ENCODE assay signal across 13 mouse cellular contexts in the genomic region with DNA sequence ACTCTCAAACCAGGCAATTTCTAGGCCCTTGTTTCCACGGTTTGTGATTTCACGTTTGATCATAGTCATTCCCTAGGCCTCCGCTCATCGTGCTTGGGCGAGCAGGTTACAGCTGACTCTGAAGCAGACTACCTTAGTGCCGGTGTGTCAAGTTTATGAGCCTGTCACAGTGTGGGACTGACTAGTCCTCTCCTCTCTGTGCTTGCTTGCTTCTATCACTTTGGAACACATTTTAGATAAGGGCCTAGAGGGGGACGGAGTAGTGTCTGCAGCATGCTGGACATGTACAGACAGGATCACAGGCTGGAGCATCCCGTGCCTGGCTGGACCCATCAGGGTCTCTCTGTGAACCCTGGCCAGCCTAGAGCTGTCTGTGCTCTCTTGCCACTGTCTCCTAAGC. TPM values are rescaled to one million over a fixed set of nuclear protein-coding genes. Genes with fewer than 3 reads are reported as not detected.
DNase-seq lines count a peak whose midpoint lies in the region; ATAC-seq and TF ChIP-seq lines count a peak whose summit lies in the region.
"Had no signal": no experiment of that assay in that cellular context is flagged by ENCODE, and none has a peak within 500 bp of the region (broad histone marks: within the 10 kb centered on the region; RNA-seq: fewer than 3 reads in every experiment).

No protein-coding gene starts in this region.

- 0 out of 2 replicates have a peak overlapping the region, but pooled peaks have one; percentile 47 for H3K27ac ChIP-seq in kidney, embryonic 14.5 days (ENCODE audit: low read depth, low read length)
- peak overlapping the region; percentile 97 for H3K27ac ChIP-seq in liver, embryonic 13.5 days
- H3K27ac ChIP-seq: hindbrain, embryonic 12.5 days had no signal

- no peak for ATAC-seq in kidney, embryonic 14.5 days (ENCODE audit: low FRiP score, low TSS enrichment)
- no peak for ATAC-seq in G1E (ENCODE audit: extremely low read depth, insufficient number of reproducible peaks, low FRiP score, poor library complexity, severe bottlenecking)
- ATAC-seq in liver, embryonic 13.5 days (ENCODE audit: low read depth), result peak; percentile 87
- ATAC-seq: CD4-positive, CD25-positive, alpha-beta regulatory T cell, adult 4 months had no signal

- no peaks in the 10 kb centered on the region for H3K9me3 ChIP-seq in kidney, embryonic 14.5 days (ENCODE audit: control insufficient read depth, low read length)
- H3K9me3 ChIP-seq in G1E (replicated peaks), result no peaks in the 10 kb centered on the region
- no peaks in the 10 kb centered on the region for H3K9me3 ChIP-seq in liver, embryonic 13.5 days (replicated peaks)
- H3K9me3 ChIP-seq: hindbrain, embryonic 12.5 days had no signal

- WGBS in kidney, embryonic 14.5 days, result 32% methylated on average over 8 of the region's 8 CpGs
- 19% methylated on average over 8 of the region's 8 CpGs for WGBS in liver, embryonic 13.5 days (ENCODE audit: insufficient replicate concordance)

- no peak overlapping the region for H3K9ac ChIP-seq in kidney, embryonic 14.5 days (ENCODE audit: low read depth, low read length)
- peak overlapping the region; percentile 91 for H3K9ac ChIP-seq in liver, embryonic 13.5 days
- H3K9ac ChIP-seq: hindbrain, embryonic 12.5 days had no signal

- no peaks in the 10 kb centered on the region for H3K27me3 ChIP-seq in kidney, embryonic 14.5 days (ENCODE audit: control insufficient read depth, insufficient read depth, low read length)
- no peaks in the 10 kb centered on the region for H3K27me3 ChIP-seq in G1E (ENCODE audit: insufficient read depth, low read length)
- no peaks in the 10 kb centered on the region for H3K27me3 ChIP-seq in liver, embryonic 13.5 days
- H3K27me3 ChIP-seq: hindbrain, embryonic 12.5 days had no signal

- no peak overlapping the region for H3K4me3 ChIP-seq in kidney, embryonic 14.5 days (ENCODE audit: low read length)
- peak overlapping the region; percentile 54; the same call in 1 of the 2 replicates for H3K4me3 ChIP-seq in G1E (ENCODE audit: low read depth, low read length)
- peak overlapping the region; percentile 92 for H3K4me3 ChIP-seq in liver, embryonic 13.5 days (replicated peaks)
- H3K4me3 ChIP-seq: hindbrain, embryonic 12.5 days had no signal

- TF ChIP-seq CTCF in G1E (IDR thresholded peaks at IDR 0.05; ENCODE audit: low read depth, low read length), result no peak

- H3K4me1 ChIP-seq in kidney, embryonic 14.5 days (ENCODE audit: control insufficient read depth, insufficient read depth, low read length), result peaks cover 19% of the 10 kb centered on the region
- peaks cover 76% of the 10 kb centered on the region for H3K4me1 ChIP-seq in G1E (ENCODE audit: insufficient read depth, low read depth, low read length)
- H3K4me1 ChIP-seq in liver, embryonic 13.5 days (replicated peaks), result peaks cover 89% of the 10 kb centered on the region

- peaks cover 7% of the 10 kb centered on the region; the same call in 1 of the 2 replicates for H3K36me3 ChIP-seq in kidney, embryonic 14.5 days (ENCODE audit: control insufficient read depth, insufficient read depth, low read length)
- peaks cover 10% of the 10 kb centered on the region for H3K36me3 ChIP-seq in G1E (replicated peaks)
- H3K36me3 ChIP-seq in liver, embryonic 13.5 days, result peaks cover 8% of the 10 kb centered on the region

- no peak for DNase-seq in kidney, adult 8-10 months
- no peak for DNase-seq in G1E (ENCODE audit: low spot score)
- peak; percentile 10 for DNase-seq in embryo, embryonic 10.5 days (ENCODE audit: low spot score)
- peak; percentile 75 for DNase-seq in liver, embryonic 13.5 days
- DNase-seq in thymus, postnatal 36 days, result no peak
- DNase-seq in lung, adult 18-20 months, result no peak
- DNase-seq in thymus, postnatal 14 days, result no peak
- DNase-seq: adrenal gland, postnatal 25 days; cerebellum, postnatal 36 days; kidney, postnatal 36 days had no signal

- no peak overlapping the region for H3K4me2 ChIP-seq in kidney, embryonic 14.5 days (replicated peaks; ENCODE audit: low read depth, low read length)
- peak overlapping the region; percentile 83 for H3K4me2 ChIP-seq in liver, embryonic 13.5 days
- H3K4me2 ChIP-seq: hindbrain, embryonic 12.5 days had no signal

RNA-seq across cellular contexts. Expression of a gene that starts 9.3 kb away (rescaled TPM):
- 43.1 and 89.4 TPM in 2 replicates for polyA plus RNA-seq in kidney, embryonic 14.5 days (2014; fragmentation: Nextera tagmentation; extraction: Ambion mirVana)
- total RNA-seq in G1E (2014; fragmentation: Nextera tagmentation) (57.7 and 68.7 TPM in 2 replicates), G1E (2017) (82.9 and 93.0 TPM in 2 replicates)
- polyA plus RNA-seq in G1E (2012), result 18.9 and 21.3 TPM in 2 replicates
- 97.1 and 117 TPM in 2 replicates for polyA plus RNA-seq in liver, embryonic 13.5 days (2015; fragmentation: Nextera tagmentation; extraction: Ambion mirVana)

Comparison
In these comparisons a context has a peak if more than half of its experiments do, and no peak if none do; other contexts are left out.
1. DNase-seq: peak in embryo, embryonic 10.5 days (single experiment) and liver, embryonic 13.5 days (single experiment); none in kidney, adult 8-10 months (0 of 2), G1E (single experiment), thymus, postnatal 36 days (0 of 2), lung, adult 18-20 months (0 of 2) and thymus, postnatal 14 days (single experiment).